Mouse (Mus musculus) ES-E14 (cell line): ENCODE results near the gene Rtraf.

Experiments used
- CHD2 ChIP-seq: IDR thresholded peaks from 2 replicates; pipeline ENCODE4 v1.6.1; 2014; ENCODE audit warnings: mild to moderate bottlenecking, low read depth, low read length, inconsistent platforms
- HCFC1 ChIP-seq: IDR thresholded peaks from 2 replicates; pipeline ENCODE4 v1.6.1; 2012; ENCODE audit warnings: low read length, inconsistent platforms, borderline replicate concordance; ENCODE audit not compliant: insufficient read depth
- MAFK ChIP-seq: IDR thresholded peaks from 2 replicates; pipeline ENCODE4 v1.6.1; 2014; ENCODE audit warnings: mild to moderate bottlenecking, low read depth, low read length, inconsistent platforms; ENCODE audit not compliant: insufficient read depth
- ZC3H11A ChIP-seq: IDR thresholded peaks from 2 replicates; pipeline ENCODE4 v1.6.1; 2012; ENCODE audit warnings: low read depth, mild to moderate bottlenecking, inconsistent platforms, low read length, borderline replicate concordance
- ZNF384 ChIP-seq: IDR thresholded peaks from 2 replicates; pipeline ENCODE4 v1.6.1; 2012; ENCODE audit warnings: low read depth, low read length, inconsistent platforms

- TF ChIP-seq ZNF384 (no peak), CHD2 (no peak), MAFK (no peak), ZC3H11A (no peak), HCFC1 (no peak)
These were observed 22.0 kb downstream of the Rtraf start for GRCm38 (mm10) chr14:19801474-19802215.
